49 mouse cellular contexts compared by ENCODE assay signal in genomic region chr5:92233366-92233765, GRCm38 (mm10). TPM values are rescaled to one million over a fixed set of nuclear protein-coding genes. Genes with fewer than 3 reads are reported as not detected.
"Had no signal": no experiment of that assay in that cellular context is flagged by ENCODE, and none has a peak within 500 bp of the region (broad histone marks: within the 10 kb centered on the region; RNA-seq: fewer than 3 reads in every experiment).

No protein-coding gene starts in this region.

- H3K27me3 ChIP-seq: heart, embryonic 15.5 days; hindbrain, embryonic 13.5 days; hindbrain, embryonic 15.5 days; intestine, embryonic 15.5 days; kidney, embryonic 15.5 days had no signal

- H3K27ac ChIP-seq: heart, embryonic 13.5 days; heart, embryonic 15.5 days; hindbrain, embryonic 10.5 days; hindbrain, embryonic 12.5 days; hindbrain, embryonic 13.5 days; hindbrain, embryonic 14.5 days; hindbrain, embryonic 15.5 days; hindbrain, postnatal 0 days; intestine, embryonic 15.5 days; kidney, embryonic 15.5 days; kidney, postnatal 0 days; layer of hippocampus, adult 2 months; left cerebral cortex, adult 2 months had no signal

- H3K36me3 ChIP-seq: heart, embryonic 12.5 days; heart, embryonic 13.5 days; heart, embryonic 15.5 days; hindbrain, embryonic 10.5 days; hindbrain, embryonic 12.5 days; hindbrain, embryonic 13.5 days; hindbrain, embryonic 15.5 days; intestine, embryonic 15.5 days; kidney, embryonic 15.5 days had no signal

- H3K9me3 ChIP-seq: heart, embryonic 12.5 days; heart, embryonic 13.5 days; heart, embryonic 15.5 days; hindbrain, embryonic 10.5 days; hindbrain, embryonic 12.5 days; hindbrain, embryonic 13.5 days; hindbrain, embryonic 15.5 days; intestine, embryonic 15.5 days; kidney, embryonic 15.5 days had no signal

- H3K4me3 ChIP-seq: heart, embryonic 12.5 days; heart, embryonic 13.5 days; heart, embryonic 15.5 days; hindbrain, embryonic 10.5 days; hindbrain, embryonic 12.5 days; hindbrain, embryonic 13.5 days; hindbrain, embryonic 15.5 days; intestine, embryonic 15.5 days; kidney, embryonic 15.5 days; layer of hippocampus, adult 2 months; left cerebral cortex, adult 2 months had no signal

- H3K4me1 ChIP-seq: heart, embryonic 12.5 days; heart, embryonic 13.5 days; heart, embryonic 15.5 days; hindbrain, embryonic 12.5 days; hindbrain, embryonic 13.5 days; hindbrain, embryonic 15.5 days; intestine, embryonic 15.5 days had no signal

- DNase-seq: heart, postnatal 10 days; heart, postnatal 14 days; heart, postnatal 36 days; heart, postnatal 4 days; kidney, adult 11 months; kidney, adult 18-20 months; kidney, adult 2 months; kidney, adult 8-10 months; kidney, adult 9 months; kidney, postnatal 10 days; kidney, postnatal 14 days; kidney, postnatal 25 days; kidney, postnatal 36 days; kidney, postnatal 4 days; layer of hippocampus, adult 9-11 months; layer of hippocampus, postnatal 36 days had no signal

RNA-seq across cellular contexts. Expression of gene U90926, which starts 18.2 kb away (rescaled TPM):
- total RNA-seq: heart, postnatal 10 days; heart, postnatal 14 days; heart, postnatal 36 days; heart, postnatal 4 days; hematopoietic stem cell, adult 5-6 weeks; hindbrain, postnatal 0 days; layer of hippocampus, adult 18-20 months; layer of hippocampus, adult 2 months; layer of hippocampus, adult 8-10 months; layer of hippocampus, postnatal 10 days; layer of hippocampus, postnatal 14 days; layer of hippocampus, postnatal 25 days; layer of hippocampus, postnatal 36 days; left cerebral cortex, adult 18-20 months; left cerebral cortex, adult 2 months; left cerebral cortex, adult 8-10 months had no signal
- polyA plus RNA-seq: heart, embryonic 11.5 days; heart, embryonic 12.5 days; heart, embryonic 13.5 days; heart, embryonic 14.5 days; heart, embryonic 15.5 days; heart, embryonic 16.5 days; heart, postnatal 0 days; hindbrain, embryonic 10.5 days; hindbrain, embryonic 11.5 days; hindbrain, embryonic 12.5 days; hindbrain, embryonic 13.5 days; hindbrain, embryonic 14.5 days; hindbrain, embryonic 15.5 days; hindbrain, embryonic 16.5 days; hindbrain, postnatal 0 days; inflammation-experienced regulatory T-cells, adult 6 months; intestine, embryonic 14.5 days; intestine, embryonic 15.5 days; intestine, embryonic 16.5 days; intestine, postnatal 0 days; kidney, adult 2 months; kidney, embryonic 14.5 days; kidney, embryonic 15.5 days; kidney, postnatal 0 days had no signal

RNA-seq across cellular contexts. Expression of gene Ppef2, which starts 22.7 kb away (rescaled TPM):
- total RNA-seq: heart, postnatal 10 days; heart, postnatal 14 days; heart, postnatal 36 days; heart, postnatal 4 days; hematopoietic stem cell, adult 5-6 weeks had no signal
- polyA plus RNA-seq: heart, embryonic 12.5 days; heart, embryonic 13.5 days; heart, embryonic 14.5 days; heart, embryonic 15.5 days; heart, embryonic 16.5 days; heart, postnatal 0 days; hindbrain, embryonic 11.5 days had no signal
